Mouse (Mus musculus) small intestine, adult 2 months (tissue): ENCODE results near the gene Slc35g1.

Source experiments
- CTCF ChIP-seq: fragments of 200-500 bp; IDR thresholded peaks from 2 replicates; pipeline ENCODE4 v1.5.1; 2012; ENCODE audit warnings: low read depth, mild to moderate bottlenecking, control low read depth, inconsistent platforms, low read length, moderate library complexity, mixed read lengths; ENCODE audit not compliant: insufficient replicate concordance, insufficient read length; ENCODE audit errors: extremely low read depth
- POLR2A ChIP-seq: fragments of 200-500 bp; IDR thresholded peaks from 2 replicates; pipeline ENCODE4 v1.6.1; 2012; ENCODE audit warnings: low read depth, mild to moderate bottlenecking, control low read depth, inconsistent platforms, low read length, moderate library complexity

DNA sequence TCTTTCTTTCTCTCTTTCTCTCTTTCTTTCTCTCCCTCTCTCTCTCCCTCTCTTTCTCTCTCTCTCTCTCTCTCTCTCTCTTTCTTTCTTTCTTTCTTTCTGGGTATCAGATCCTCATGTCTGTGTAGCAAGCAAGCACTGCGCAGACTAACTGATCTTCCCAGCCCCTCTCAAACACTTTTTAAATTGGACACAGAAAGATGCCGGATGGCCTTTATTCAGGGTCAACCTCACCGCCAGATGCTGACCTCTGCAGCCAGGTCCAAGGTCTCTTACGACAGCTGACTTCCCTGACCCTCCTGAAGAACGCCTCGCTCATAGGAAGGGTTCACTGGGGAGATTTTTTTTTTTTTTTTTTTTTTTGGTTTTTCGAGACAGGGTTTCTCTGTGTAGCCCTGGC is 28.8 kb downstream of the Slc35g1 start:
- TF ChIP-seq CTCF = no peak
- no peak for TF ChIP-seq POLR2A
